Mouse (Mus musculus) G1E (cell line): Measurements from ENCODE around the gene Ldha.
"Not testable (repeated sequence)": the region's sequence is repeated elsewhere in the genome, so short reads cannot be mapped to it uniquely, and the experiment has no call there.

Experiments
- CTCF ChIP-seq: IDR thresholded peaks from 2 replicates; pipeline ENCODE4 v1.5.1; 2012; ENCODE audit warnings: low read depth, low read length, inconsistent platforms, mixed read lengths
- GATA1 ChIP-seq: IDR thresholded peaks from 2 replicates; pipeline ENCODE4 v1.6.1; 2012; ENCODE audit warnings: borderline replicate concordance, low read length, inconsistent platforms, mixed read lengths
- GATA2 ChIP-seq: IDR thresholded peaks from 2 replicates; pipeline ENCODE4 v1.6.1; 2012; ENCODE audit warnings: low read depth, low read length, inconsistent platforms, borderline replicate concordance
- POLR2AphosphoS5 ChIP-seq: IDR thresholded peaks from 2 replicates; pipeline ENCODE4 v1.6.1; 2012; ENCODE audit warnings: low read depth, low read length, inconsistent platforms; ENCODE audit not compliant: insufficient replicate concordance

DNA sequence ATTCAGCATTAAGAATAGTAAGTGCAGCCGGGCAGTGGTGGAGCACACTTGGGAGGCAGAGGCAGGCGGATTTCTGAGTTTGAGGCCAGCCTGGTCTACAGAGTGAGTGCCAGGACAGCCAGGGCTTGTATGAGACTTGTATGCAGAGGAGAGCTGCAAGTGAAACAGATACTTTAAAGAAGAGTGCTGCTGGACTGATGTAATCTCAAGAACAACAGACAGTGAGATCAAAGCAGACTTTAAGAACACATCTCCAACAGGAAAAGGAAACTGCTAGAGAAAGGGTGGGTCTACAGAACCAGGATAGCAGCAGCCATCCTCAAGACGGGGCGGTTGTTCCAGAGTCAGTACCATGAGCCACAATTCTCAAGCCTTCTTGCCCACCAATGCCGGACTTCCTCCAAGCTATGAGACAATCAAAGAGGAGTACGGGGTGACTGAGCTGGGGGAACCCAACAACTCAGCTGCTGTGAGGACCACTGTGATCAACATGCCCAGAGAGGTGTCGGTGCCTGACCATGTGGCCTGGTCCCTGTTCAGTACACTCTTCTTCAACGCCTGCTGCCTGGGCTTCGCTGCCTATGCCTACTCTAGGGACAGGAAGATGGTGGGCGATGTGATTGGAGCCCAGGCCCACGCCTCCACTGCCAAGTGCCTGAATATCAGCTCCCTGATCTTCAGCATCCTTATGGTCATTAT is 9.0 kb upstream of the Ldha start:
- TF ChIP-seq CTCF, POLR2AphosphoS5, GATA1, GATA2: not testable (repeated sequence)
